Mouse (Mus musculus): ENCODE measurements around the gene BC049352. TPM values are rescaled to one million over a fixed set of nuclear protein-coding genes. Genes with fewer than 3 reads are reported as not detected.

Gene BC049352
- polyA plus RNA-seq, 1 experiment from 2014 or later = 0.09 TPM

GRCm38 (mm10) chr9:45167903-45168302 lies 13.9 kb upstream of the BC049352 start:
- H3K9ac ChIP-seq = no peak overlapping the region
- no peaks in the 10 kb centered on the region for H3K4me1 ChIP-seq (replicated peaks)
- WGBS = 83% methylated on average over 5 of the region's 5 CpGs
- H3K9me3 ChIP-seq = no peaks in the 10 kb centered on the region
- ATAC-seq (ENCODE audit: low FRiP score) = no peak
- 0 out of 2 replicates have a peak, but pooled peaks cover 2% of the 10 kb centered on the region for H3K27me3 ChIP-seq
- H3K27ac ChIP-seq = no peak overlapping the region
- H3K36me3 ChIP-seq = no peaks in the 10 kb centered on the region
- H3K4me3 ChIP-seq = no peak overlapping the region
- H3K4me2 ChIP-seq = no peak overlapping the region

- Histone ChIP-seq H3K4me3 (no peak overlapping the region), H3K27me3 (0 out of 2 replicates have a peak, but pooled peaks cover 2% of the 10 kb centered on the region), H3K4me2 (no peak overlapping the region), H3K9me3 (no peaks in the 10 kb centered on the region), H3K4me1 (replicated peaks) (no peaks in the 10 kb centered on the region), H3K9ac (no peak overlapping the region), H3K36me3 (no peaks in the 10 kb centered on the region), H3K27ac (no peak overlapping the region)
- no peak for ATAC-seq (ENCODE audit: low FRiP score)
- 90% methylated on average over 5 of the region's 5 CpGs for WGBS
These were observed 11.7 kb upstream of the BC049352 start for GRCm38 (mm10) chr9:45170150-45170549.

GRCm38 (mm10) chr9:45171073-45171610 lies 10.7 kb upstream of the BC049352 start:
- Histone ChIP-seq H3K9me3 (no peaks in the 10 kb centered on the region), H3K4me1 (replicated peaks) (no peaks in the 10 kb centered on the region), H3K27me3 (0 out of 2 replicates have a peak, but pooled peaks cover 2% of the 10 kb centered on the region), H3K9ac (no peak overlapping the region), H3K4me2 (no peak overlapping the region), H3K36me3 (no peaks in the 10 kb centered on the region), H3K27ac (no peak overlapping the region), H3K4me3 (no peak overlapping the region)
- 75% methylated on average over 1 of the region's 1 CpGs for WGBS
- no peak for ATAC-seq (ENCODE audit: low FRiP score)

- WGBS = 74% methylated on average over 3 of the region's 3 CpGs
- Histone ChIP-seq H3K27me3 (no peaks in the 10 kb centered on the region), H3K4me2 (no peak overlapping the region), H3K36me3 (no peaks in the 10 kb centered on the region), H3K4me3 (no peak overlapping the region), H3K4me1 (replicated peaks) (no peaks in the 10 kb centered on the region), H3K27ac (no peak overlapping the region), H3K9me3 (no peaks in the 10 kb centered on the region), H3K9ac (no peak overlapping the region)
- no peak for ATAC-seq (ENCODE audit: low FRiP score)
These were observed 8.3 kb upstream of the BC049352 start for GRCm38 (mm10) chr9:45173475-45173874.

GRCm38 (mm10) chr9:45179282-45179681 lies 2.5 kb upstream of the BC049352 start:
- Histone ChIP-seq H3K36me3 (no peaks in the 10 kb centered on the region), H3K4me2 (no peak overlapping the region)
- WGBS = 97% methylated on average over 5 of the region's 5 CpGs

GRCm38 (mm10) chr9:45182521-45182920 lies 714 bp downstream of the BC049352 start:
- H3K9me3 ChIP-seq = no peaks in the 10 kb centered on the region
- H3K4me3 ChIP-seq = no peak overlapping the region
- no peak overlapping the region for H3K4me2 ChIP-seq
- no peaks in the 10 kb centered on the region for H3K36me3 ChIP-seq
- ATAC-seq (ENCODE audit: low FRiP score) = no peak
- 64% methylated on average over 3 of the region's 3 CpGs for WGBS
- H3K4me1 ChIP-seq (replicated peaks) = no peaks in the 10 kb centered on the region
- no peak overlapping the region for H3K27ac ChIP-seq
- H3K9ac ChIP-seq = no peak overlapping the region
- 0 out of 2 replicates have a peak, but pooled peaks cover 3% of the 10 kb centered on the region for H3K27me3 ChIP-seq

More at GRCm38 (mm10) chr9:45179282-45179681, 2.5 kb upstream of the BC049352 start:
- H3K9me3 ChIP-seq = no peaks in the 10 kb centered on the region
- H3K4me1 ChIP-seq (replicated peaks) = no peaks in the 10 kb centered on the region
- H3K4me3 ChIP-seq = no peak overlapping the region
- no peak for ATAC-seq (ENCODE audit: low FRiP score)
- 0 out of 2 replicates have a peak, but pooled peaks cover 3% of the 10 kb centered on the region for H3K27me3 ChIP-seq
- no peak overlapping the region for H3K27ac ChIP-seq
- no peak overlapping the region for H3K9ac ChIP-seq

- H3K4me2 ChIP-seq = no peak overlapping the region
- H3K9ac ChIP-seq = no peak overlapping the region
- H3K4me1 ChIP-seq (replicated peaks) = no peaks in the 10 kb centered on the region
- ATAC-seq (ENCODE audit: low FRiP score) = no peak
- no peak overlapping the region for H3K27ac ChIP-seq
- no peak overlapping the region for H3K4me3 ChIP-seq
- no peaks in the 10 kb centered on the region for H3K36me3 ChIP-seq
- 0 out of 2 replicates have a peak, but pooled peaks cover 3% of the 10 kb centered on the region for H3K27me3 ChIP-seq
- WGBS = 85% methylated on average over 6 of the region's 6 CpGs
- no peaks in the 10 kb centered on the region for H3K9me3 ChIP-seq
These were observed 1.5 kb downstream of the BC049352 start for GRCm38 (mm10) chr9:45183266-45183665.

- no peak for ATAC-seq (ENCODE audit: low FRiP score)
- WGBS = 78% methylated on average over 4 of the region's 4 CpGs
These were observed 3.4 kb downstream of the BC049352 start for GRCm38 (mm10) chr9:45185250-45185649.

GRCm38 (mm10) chr9:45188570-45189563 lies 7.1 kb downstream of the BC049352 start:
- no peak for ATAC-seq (ENCODE audit: low FRiP score)
- Histone ChIP-seq H3K9ac (no peak overlapping the region), H3K36me3 (no peaks in the 10 kb centered on the region), H3K9me3 (no peaks in the 10 kb centered on the region), H3K4me3 (no peak overlapping the region), H3K4me1 (replicated peaks) (no peaks in the 10 kb centered on the region), H3K27ac (no peak overlapping the region), H3K4me2 (no peak overlapping the region), H3K27me3 (no peaks in the 10 kb centered on the region)
- 89% methylated on average over 10 of the region's 10 CpGs for WGBS

More at GRCm38 (mm10) chr9:45185250-45185649, 3.4 kb downstream of the BC049352 start:
- Histone ChIP-seq H3K36me3 (no peaks in the 10 kb centered on the region), H3K4me2 (no peak overlapping the region), H3K27ac (no peak overlapping the region), H3K4me1 (replicated peaks) (no peaks in the 10 kb centered on the region), H3K4me3 (no peak overlapping the region), H3K27me3 (0 out of 2 replicates have a peak, but pooled peaks cover 3% of the 10 kb centered on the region), H3K9me3 (no peaks in the 10 kb centered on the region), H3K9ac (no peak overlapping the region)

GRCm38 (mm10) chr9:45189661-45190174 lies 7.9 kb downstream of the BC049352 start:
- 87% methylated on average over 4 of the region's 4 CpGs for WGBS
- no peaks in the 10 kb centered on the region for H3K4me1 ChIP-seq (replicated peaks)
- no peak overlapping the region for H3K4me3 ChIP-seq
- 0 out of 2 replicates have a peak, but pooled peaks cover 3% of the 10 kb centered on the region for H3K27me3 ChIP-seq
- H3K9ac ChIP-seq = no peak overlapping the region
- H3K27ac ChIP-seq = no peak overlapping the region
- H3K9me3 ChIP-seq = no peaks in the 10 kb centered on the region
- H3K4me2 ChIP-seq = no peak overlapping the region
- no peaks in the 10 kb centered on the region for H3K36me3 ChIP-seq
- no peak for ATAC-seq (ENCODE audit: low FRiP score)

GRCm38 (mm10) chr9:45195468-45195867 lies 13.7 kb downstream of the BC049352 start:
- 84% methylated on average over 4 of the region's 4 CpGs for WGBS
- Histone ChIP-seq H3K9ac (no peak overlapping the region), H3K4me2 (no peak overlapping the region), H3K4me3 (no peak overlapping the region), H3K36me3 (no peaks in the 10 kb centered on the region), H3K27ac (no peak overlapping the region), H3K4me1 (replicated peaks) (no peaks in the 10 kb centered on the region), H3K9me3 (no peaks in the 10 kb centered on the region), H3K27me3 (0 out of 2 replicates have a peak, but pooled peaks cover 4% of the 10 kb centered on the region)
- ATAC-seq (ENCODE audit: low FRiP score) = no peak

GRCm38 (mm10) chr9:45196125-45196830 lies 14.5 kb downstream of the BC049352 start:
- Histone ChIP-seq H3K4me1 (replicated peaks) (no peaks in the 10 kb centered on the region), H3K9ac (no peak overlapping the region), H3K27ac (no peak overlapping the region), H3K4me2 (no peak overlapping the region), H3K9me3 (no peaks in the 10 kb centered on the region), H3K36me3 (no peaks in the 10 kb centered on the region), H3K27me3 (0 out of 2 replicates have a peak, but pooled peaks cover 4% of the 10 kb centered on the region), H3K4me3 (no peak overlapping the region)
- 85% methylated on average over 8 of the region's 8 CpGs for WGBS
- no peak for ATAC-seq (ENCODE audit: low FRiP score)

Data from hindbrain, embryonic 13.5 days (tissue).